Mouse (Mus musculus): ENCODE measurements at regions not wholly inside any gene's neighbourhood (a gene's known extent, or its start where the extent isn't known, plus 50 kb on each side); places are given as distances from the start of the nearest gene placed in this dataset.

DNA sequence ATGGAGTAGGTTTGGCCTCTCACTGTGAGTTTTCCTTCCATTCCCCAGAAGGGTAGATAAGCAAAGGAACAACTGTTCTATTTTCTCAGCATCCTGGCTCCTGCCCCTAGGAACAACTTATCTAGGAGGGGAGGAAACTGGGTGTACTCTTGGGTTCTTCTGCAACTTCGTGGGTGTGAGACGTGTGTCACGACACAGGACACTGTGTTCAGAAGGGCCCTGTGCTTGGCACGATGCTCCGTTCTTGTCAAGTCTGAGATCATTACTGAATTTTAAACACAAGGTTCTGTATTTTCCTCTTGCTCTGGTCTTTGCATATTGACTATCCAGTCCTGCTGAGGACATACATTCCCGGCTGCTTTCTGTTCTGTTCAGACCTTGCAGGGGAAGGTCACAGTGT is 86.8 kb upstream of the Tmpo start:
- TF ChIP-seq ZKSCAN1 (IDR thresholded peaks at IDR 0.05; ENCODE audit: borderline replicate concordance, low read depth, low read length) (no peak), HCFC1 (IDR thresholded peaks at IDR 0.05; ENCODE audit: low read depth, low read length) (no peak), SMC3 (IDR thresholded peaks at IDR 0.05; ENCODE audit: low read depth, low read length) (no peak)
